Mouse (Mus musculus) brain, embryonic 14.5 days (tissue): ENCODE results near the gene Acy3. TPM values are rescaled to one million over a fixed set of nuclear protein-coding genes. Genes with fewer than 3 reads are reported as not detected.
A peak's percentile ranks its signal among the peaks of the same experiment; 100 is the strongest.

ENCODE experiments used
- DNase-seq: peaks from one replicate; pipeline ENCODE4 v3.0.0-alpha.2; 2011; ENCODE audit warnings: low read depth
- CTCF ChIP-seq: fragments of 200-500 bp; IDR thresholded peaks from 2 replicates; pipeline ENCODE4 v1.5.1; 2012; ENCODE audit warnings: inconsistent platforms, mild to moderate bottlenecking, moderate library complexity, borderline replicate concordance; ENCODE audit not compliant: insufficient read depth, insufficient read length; ENCODE audit errors: extremely low read depth
- POLR2A ChIP-seq: fragments of 200-500 bp; IDR thresholded peaks from 2 replicates; pipeline ENCODE4 v1.6.1; 2012; ENCODE audit warnings: mild to moderate bottlenecking, inconsistent platforms, borderline replicate concordance; ENCODE audit not compliant: poor library complexity, insufficient read depth, insufficient read length, severe bottlenecking; ENCODE audit errors: extremely low read depth
- polyA plus RNA-seq: library from polyadenylated mRNA; depleted of rRNA; stranded (reverse); fragments of >200 nt; gene quantifications from 2 replicates; pipeline ENCODE4 v1.2.3, GENCODE M21; 2012

Gene Acy3
- polyA plus RNA-seq, 1 experiment, result 2.7 TPM

DNA sequence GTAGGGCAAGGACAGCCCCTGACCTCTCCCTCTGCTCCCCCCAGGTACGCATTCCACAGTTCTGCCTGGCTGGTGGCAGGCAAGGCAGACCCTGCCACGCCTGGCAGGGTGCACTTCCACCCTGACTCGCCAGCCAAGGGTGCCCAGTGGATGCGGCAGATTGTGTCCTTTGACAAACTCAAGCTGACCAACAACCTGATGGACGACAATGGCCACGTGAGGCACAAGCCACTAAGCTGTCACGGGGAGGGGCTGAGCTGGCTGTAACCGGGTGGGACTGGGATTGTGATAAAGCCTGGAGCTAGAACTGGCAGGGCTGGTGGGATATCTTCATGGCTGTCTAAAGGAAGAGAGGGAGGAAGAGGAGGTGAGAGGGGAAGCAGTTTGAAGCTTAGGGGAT, 10.9 kb downstream of the Acy3 start:
- DNase-seq, result no peak
- no peak for TF ChIP-seq CTCF
- TF ChIP-seq POLR2A, result no peak

DNA sequence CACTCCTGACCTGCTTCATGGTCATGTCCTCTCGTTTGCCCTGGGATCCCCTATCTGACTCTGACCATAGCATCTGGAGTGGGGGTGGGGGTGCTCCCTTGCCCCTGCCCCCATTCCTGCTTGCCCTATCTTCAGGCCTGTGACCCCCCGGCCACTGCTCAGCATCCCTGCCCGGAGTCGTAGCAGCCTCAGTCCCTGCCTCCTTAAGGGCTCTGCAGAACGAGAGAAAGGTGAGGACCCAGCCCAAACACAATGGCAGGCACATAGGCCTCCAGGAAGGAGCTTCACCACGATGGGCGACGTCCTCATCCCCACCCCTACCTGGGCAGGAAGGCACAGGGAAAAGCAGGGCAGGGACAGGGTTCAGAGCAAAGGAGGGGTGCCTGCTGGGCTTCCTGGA, 12.0 kb downstream of the Acy3 start:
- no peak for DNase-seq
- no peak for TF ChIP-seq CTCF
- no peak for TF ChIP-seq POLR2A

DNA sequence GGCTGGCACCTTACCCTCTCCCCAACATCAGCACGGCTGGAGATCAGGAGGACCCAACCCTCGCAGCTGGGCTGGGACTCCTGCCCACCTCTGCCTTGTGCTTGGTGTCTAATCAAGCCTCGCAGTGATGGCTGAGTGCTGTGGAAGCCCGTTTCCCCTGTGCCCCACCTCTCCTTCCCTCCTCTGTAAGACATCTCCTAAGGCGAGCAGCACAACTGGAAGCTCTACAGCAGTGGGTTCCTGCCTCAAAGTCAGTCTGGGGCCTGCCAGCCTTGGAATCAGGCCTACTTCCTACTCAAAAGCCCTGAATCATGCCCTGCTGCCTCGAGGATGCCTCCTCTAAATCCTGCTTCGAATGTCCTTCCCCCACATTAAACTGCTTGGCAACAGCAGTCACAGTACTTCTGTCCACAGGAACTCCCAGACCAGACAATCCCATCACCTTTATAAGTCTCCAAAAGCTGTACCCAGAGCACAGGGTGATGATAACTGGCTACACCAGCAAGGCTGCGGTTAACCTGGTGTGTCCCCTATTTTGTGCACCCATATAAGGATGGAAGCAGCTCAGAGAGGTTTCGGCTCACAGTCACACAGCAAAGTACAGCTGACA, 12.9 kb downstream of the Acy3 start:
- DNase-seq, result no peak
- no peak for TF ChIP-seq POLR2A
- TF ChIP-seq CTCF, result no peak

DNA sequence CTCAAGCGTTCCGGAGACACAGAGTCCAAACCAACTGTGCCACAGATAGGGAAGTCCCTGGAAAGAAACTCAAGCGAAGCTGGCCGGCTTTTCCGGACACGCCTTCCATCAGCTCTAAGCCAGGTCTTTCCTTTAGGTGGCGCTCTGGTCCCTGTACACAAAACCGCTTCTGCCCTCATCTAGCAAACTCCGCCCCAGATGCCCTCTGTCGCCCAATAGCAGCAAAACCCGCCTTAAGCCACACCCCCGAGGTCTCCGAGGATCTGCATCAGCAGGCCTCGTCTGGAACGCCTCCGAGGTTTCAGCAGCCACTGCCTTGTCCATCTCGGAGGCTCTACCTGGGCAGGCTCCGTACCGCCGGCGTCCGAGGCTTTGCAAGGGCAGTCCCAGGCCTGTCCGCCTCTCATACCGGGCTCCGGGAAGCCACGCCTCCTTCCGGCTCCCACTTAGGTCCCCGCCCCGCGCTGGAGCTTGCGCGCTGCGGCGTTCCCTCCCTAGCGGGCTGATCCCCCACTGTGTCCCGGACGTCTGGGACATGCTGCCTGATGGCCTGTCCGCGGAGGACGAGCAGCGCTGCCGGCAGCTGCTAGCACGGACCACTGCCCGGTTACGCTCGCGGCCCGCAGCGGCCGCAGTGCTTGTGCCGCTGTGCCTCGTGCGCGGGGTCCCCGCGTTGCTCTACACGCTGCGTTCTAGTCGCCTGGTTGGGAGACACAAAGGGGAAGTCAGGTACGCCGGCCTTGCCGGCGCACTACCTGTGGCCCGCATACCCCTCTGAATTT, 13.9 kb downstream of the Acy3 start, which contains the start of the genes Nudt8 and Gm49405:
Nudt8 (plus strand) TSS at position 462 of the 782 bp plus-strand sequence.
Gm49405 (plus strand) TSS at position 508 of the 782 bp plus-strand sequence.
- TF ChIP-seq POLR2A (peak; percentile 77), CTCF (peak; percentile 89)
- peak; percentile 99 for DNase-seq

DNA sequence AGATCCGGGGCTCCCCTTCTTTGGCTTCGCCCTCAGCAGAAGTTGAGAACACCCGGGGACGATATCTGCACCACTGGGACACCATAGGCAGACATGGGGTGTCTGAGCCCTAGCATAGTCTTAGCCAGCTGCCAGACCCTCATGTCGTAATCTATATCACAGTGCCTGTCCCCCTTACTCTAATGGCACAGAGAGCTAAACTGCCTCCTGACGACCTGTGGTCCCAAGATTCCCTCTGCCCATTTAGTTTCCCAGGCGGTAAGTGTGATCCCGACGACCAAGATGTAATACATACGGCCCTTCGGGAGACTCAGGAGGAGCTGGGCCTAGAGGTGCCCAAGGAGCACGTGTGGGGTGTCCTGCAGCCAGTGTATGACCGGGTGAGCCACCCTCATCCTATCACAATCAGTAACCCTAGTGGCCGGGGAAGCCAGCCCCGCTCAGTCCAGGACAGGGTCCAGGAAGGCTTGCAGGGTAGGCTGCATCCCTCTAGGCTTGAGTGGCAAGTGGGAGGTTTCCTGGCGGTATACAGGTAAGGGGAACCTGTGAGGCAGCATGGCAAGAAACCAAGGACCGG, 14.7 kb downstream of the Acy3 start:
- TF ChIP-seq CTCF (no peak), POLR2A (no peak)

DNA sequence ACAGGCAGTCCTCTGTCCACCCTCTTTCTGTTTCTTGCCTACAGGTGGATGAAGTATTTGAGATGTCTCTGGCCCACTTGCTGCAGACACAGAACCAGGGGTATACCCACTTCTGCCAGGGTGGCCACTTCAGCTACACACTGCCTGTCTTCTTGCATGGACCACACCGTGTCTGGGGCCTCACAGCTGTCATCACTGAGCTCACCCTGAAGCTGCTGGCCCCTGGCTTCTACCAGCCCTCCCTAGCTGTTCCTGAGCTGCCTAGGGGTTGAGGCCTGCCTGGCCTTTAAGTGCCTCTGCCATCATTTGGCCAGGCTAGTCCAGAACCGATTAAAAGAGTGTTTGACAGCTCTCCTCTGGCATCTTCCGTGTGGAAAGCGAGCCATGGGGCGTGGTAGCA, 15.4 kb downstream of the Acy3 start:
- DNase-seq, result no peak
- no peak for TF ChIP-seq CTCF
- no peak for TF ChIP-seq POLR2A

More for the DNA sequence above, 14.7 kb downstream of the Acy3 start:
- DNase-seq, result no peak

DNA sequence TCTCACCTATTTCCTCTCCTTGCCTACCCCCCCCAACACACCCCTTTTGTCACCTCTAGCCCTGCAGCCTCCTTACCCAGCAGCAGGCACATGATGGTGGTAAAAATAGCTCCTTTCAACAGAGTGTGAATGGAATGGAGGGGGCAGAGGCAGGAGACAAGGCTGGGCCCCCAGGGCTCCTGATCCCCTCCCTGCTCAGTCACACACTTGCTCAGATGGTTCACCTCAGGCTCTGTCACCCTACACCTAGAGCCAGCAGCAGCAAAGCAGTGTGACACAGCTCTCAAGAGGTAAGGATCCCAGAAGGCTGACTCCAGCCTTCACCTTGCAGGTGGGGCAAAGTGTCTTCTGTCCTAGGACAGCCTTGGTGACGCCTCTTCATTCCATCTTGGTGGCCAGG, 16.7 kb downstream of the Acy3 start, which contains the start of gene Doc2g:
Doc2g (plus strand) TSS at position 202 of the 400 bp plus-strand sequence.
- no peak for DNase-seq
- TF ChIP-seq POLR2A (no peak), CTCF (no peak)

DNA sequence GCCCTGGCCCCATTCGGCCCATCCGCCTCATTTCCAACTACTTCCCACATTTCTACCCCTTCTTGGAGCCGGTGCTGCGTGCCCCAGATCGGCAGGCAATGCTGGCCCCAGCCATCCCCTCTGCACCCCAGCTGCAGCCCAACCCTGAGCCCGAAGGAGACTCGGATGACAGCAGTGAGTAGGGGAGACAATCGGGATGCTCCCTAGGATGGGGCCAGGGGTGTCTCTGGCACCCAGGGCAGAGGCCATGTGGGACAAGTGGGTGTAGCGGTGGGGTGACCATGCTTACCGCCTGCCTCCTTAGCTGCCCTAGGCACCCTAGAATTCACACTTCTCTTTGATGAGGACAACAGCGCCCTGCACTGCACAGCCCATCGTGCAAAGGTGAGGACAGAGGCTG, 17.3 kb downstream of the Acy3 start:
- TF ChIP-seq POLR2A (no peak), CTCF (no peak)
- no peak for DNase-seq

DNA sequence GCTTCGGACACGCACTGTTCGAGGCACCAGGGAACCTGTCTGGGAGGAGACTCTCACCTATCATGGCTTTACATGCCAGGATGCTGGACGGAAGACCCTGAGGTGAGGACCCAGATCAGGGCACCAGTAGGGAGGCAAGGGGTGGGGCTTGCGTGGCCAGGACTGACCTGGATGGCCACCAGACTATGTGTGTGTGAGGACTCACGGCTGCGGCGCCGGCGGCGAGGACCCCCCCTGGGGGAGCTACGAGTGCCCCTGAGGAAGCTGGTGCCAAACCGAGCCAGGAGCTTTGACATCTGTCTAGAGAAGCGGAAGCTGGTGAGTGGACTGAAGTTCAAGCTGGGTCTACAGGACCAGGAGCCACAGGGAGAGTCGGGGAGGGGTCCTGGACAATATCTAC, 18.0 kb downstream of the Acy3 start:
- no peak for DNase-seq
- TF ChIP-seq POLR2A (no peak), CTCF (no peak)

DNA sequence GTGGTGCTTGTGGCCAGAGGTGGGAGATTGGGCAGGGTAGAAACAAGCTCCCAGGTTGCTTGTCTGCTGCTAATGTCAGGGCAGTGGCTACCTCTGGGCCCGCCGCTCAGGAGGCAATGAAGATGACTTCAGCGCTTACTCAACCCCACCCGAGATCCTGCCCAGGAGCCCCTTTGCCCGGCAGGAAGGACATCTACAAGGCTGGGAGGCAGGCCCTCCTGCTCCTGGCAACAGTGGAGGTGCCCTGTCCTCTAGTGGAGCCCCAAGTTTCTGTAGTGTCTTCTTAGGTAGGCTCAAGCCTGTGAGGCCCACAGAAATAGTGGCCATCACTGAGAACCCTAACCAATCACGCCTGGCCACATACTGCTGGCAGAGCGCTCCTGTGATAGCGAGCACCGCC, 18.7 kb downstream of the Acy3 start:
- no peak for TF ChIP-seq POLR2A
- no peak for TF ChIP-seq CTCF
- no peak for DNase-seq

DNA sequence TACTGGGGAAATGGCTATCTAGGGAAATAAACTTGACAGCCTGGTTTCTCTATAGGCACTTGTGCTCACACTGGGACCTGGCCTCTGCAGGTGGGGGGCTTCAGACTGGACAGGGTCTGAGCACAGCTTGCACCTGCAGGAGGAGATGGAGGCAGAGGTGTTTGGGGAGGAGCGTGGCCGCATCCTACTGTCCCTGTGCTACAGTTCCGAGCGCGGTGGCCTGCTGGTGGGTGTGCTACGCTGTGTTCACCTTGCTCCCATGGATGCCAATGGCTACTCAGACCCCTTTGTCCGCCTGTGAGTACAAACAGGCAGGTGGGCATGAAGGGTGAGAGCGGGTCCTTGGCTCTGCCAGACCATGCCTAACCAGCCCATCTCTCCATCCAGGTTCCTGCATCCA, 19.6 kb downstream of the Acy3 start:
- no peak for TF ChIP-seq POLR2A
- TF ChIP-seq CTCF, result no peak
- DNase-seq, result no peak
